Mouse (Mus musculus): ENCODE results near the gene Trpc1. TPM values are rescaled to one million over a fixed set of nuclear protein-coding genes. Genes with fewer than 3 reads are reported as not detected.
A peak's percentile ranks its signal among the peaks of the same experiment; 100 is the strongest.

Gene Trpc1
- total RNA-seq, 1 experiment: 2.5 TPM

DNA sequence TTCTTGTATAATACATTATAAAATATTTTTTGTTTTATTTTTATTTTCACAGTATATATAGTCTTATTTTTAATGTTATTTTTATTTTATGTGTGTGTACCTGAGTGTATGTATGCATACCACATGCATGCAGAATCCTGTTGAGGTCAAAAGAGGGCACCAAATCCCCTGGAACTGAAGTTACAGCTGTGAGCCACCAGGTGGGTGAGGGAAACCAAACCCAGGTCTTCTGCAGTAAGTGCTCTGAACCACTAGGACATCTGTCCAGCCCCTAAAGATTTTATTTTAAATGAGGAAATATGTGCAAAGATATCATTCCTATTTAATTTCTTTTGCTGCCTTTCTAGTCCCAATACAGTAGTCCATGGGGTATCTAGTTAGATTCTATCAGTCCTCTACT lies 41.2 kb downstream of the Trpc1 start:
- Histone ChIP-seq H3K4me1 (ENCODE audit: control insufficient read depth in 2 of 2, insufficient read depth in 2 of 2, low read length in 2 of 2, poor library complexity in 1 of 2) (no peaks in the 10 kb centered on the region), H3K9ac (ENCODE audit: insufficient read depth, low read depth, low read length, poor library complexity, severe bottlenecking) (no peak overlapping the region), H3K27ac (ENCODE audit: insufficient read depth, low read depth, low read length, poor library complexity, severe bottlenecking) (no peak overlapping the region), H3K9me3 (ENCODE audit: control insufficient read depth, insufficient read depth, low read depth, low read length) (0 out of 2 replicates have a peak, but pooled peaks cover 1% of the 10 kb centered on the region), H3K4me3 (ENCODE audit: insufficient read depth in 1 of 2, low read depth in 1 of 2, low read length in 2 of 2, poor library complexity in 1 of 2, severe bottlenecking in 1 of 2) (no peak overlapping the region), H3K36me3 (ENCODE audit: control insufficient read depth, insufficient read depth, low read length, poor library complexity, severe bottlenecking) (no peaks in the 10 kb centered on the region)
- in situ Hi-C loops (cut with MboI; ENCODE audit: low sequenced_read_pairs in 2 of 2, unreplicated experiment in 2 of 2): no loop called here
- DNase-seq (ENCODE audit: low read depth, low spot score): peak; percentile 31
- TF ChIP-seq ZC3H11A (IDR thresholded peaks at IDR 0.05; ENCODE audit: borderline replicate concordance, low read depth, low read length) (peak; percentile 50; the same call in 1 of the 2 replicates), CHD2 (IDR thresholded peaks at IDR 0.05; ENCODE audit: low read depth, low read length) (no peak)

- in situ Hi-C loops (cut with MboI; ENCODE audit: low sequenced_read_pairs in 2 of 2, unreplicated experiment in 2 of 2): no loop called here
Observed at GRCm38 (mm10) chr9:95705371-95705770, 44.8 kb downstream of the Trpc1 start.

GRCm38 (mm10) chr9:95704078-95704477 lies 46.1 kb downstream of the Trpc1 start:
- no peaks in the 10 kb centered on the region for H3K9me3 ChIP-seq (ENCODE audit: control insufficient read depth, insufficient read depth, low read depth, low read length)
- no peak for DNase-seq (ENCODE audit: low read depth, low spot score)
- in situ Hi-C loops (cut with MboI; ENCODE audit: low sequenced_read_pairs in 2 of 2, unreplicated experiment in 2 of 2): no loop called here
- TF ChIP-seq MAFK (IDR thresholded peaks at IDR 0.05; ENCODE audit: insufficient read depth, low read depth, low read length) (no peak), ZNF384 (IDR thresholded peaks at IDR 0.05; ENCODE audit: low read depth, low read length) (no peak), HCFC1 (IDR thresholded peaks at IDR 0.05; ENCODE audit: borderline replicate concordance, insufficient read depth, low read length) (no peak), ZC3H11A (IDR thresholded peaks at IDR 0.05; ENCODE audit: borderline replicate concordance, low read depth, low read length) (no peak), CHD2 (IDR thresholded peaks at IDR 0.05; ENCODE audit: low read depth, low read length) (no peak)
- H3K27ac ChIP-seq (ENCODE audit: insufficient read depth, low read depth, low read length, poor library complexity, severe bottlenecking): no peak overlapping the region
- H3K9ac ChIP-seq (ENCODE audit: insufficient read depth, low read depth, low read length, poor library complexity, severe bottlenecking): no peak overlapping the region
- no peaks in the 10 kb centered on the region for H3K4me1 ChIP-seq (ENCODE audit: control insufficient read depth in 2 of 2, insufficient read depth in 2 of 2, low read length in 2 of 2, poor library complexity in 1 of 2)
- no peaks in the 10 kb centered on the region for H3K36me3 ChIP-seq (ENCODE audit: control insufficient read depth, insufficient read depth, low read length, poor library complexity, severe bottlenecking)
- H3K4me3 ChIP-seq (ENCODE audit: insufficient read depth in 1 of 2, low read depth in 1 of 2, low read length in 2 of 2, poor library complexity in 1 of 2, severe bottlenecking in 1 of 2): no peak overlapping the region

More at GRCm38 (mm10) chr9:95705371-95705770, 44.8 kb downstream of the Trpc1 start:
- H3K36me3 ChIP-seq (ENCODE audit: control insufficient read depth, insufficient read depth, low read length, poor library complexity, severe bottlenecking): no peaks in the 10 kb centered on the region
- H3K9ac ChIP-seq (ENCODE audit: insufficient read depth, low read depth, low read length, poor library complexity, severe bottlenecking): no peak overlapping the region
- no peak overlapping the region for H3K4me3 ChIP-seq (ENCODE audit: insufficient read depth in 1 of 2, low read depth in 1 of 2, low read length in 2 of 2, poor library complexity in 1 of 2, severe bottlenecking in 1 of 2)
- H3K9me3 ChIP-seq (ENCODE audit: control insufficient read depth, insufficient read depth, low read depth, low read length): 0 out of 2 replicates have a peak, but pooled peaks cover under 1% of the 10 kb centered on the region
- no peaks in the 10 kb centered on the region for H3K4me1 ChIP-seq (ENCODE audit: control insufficient read depth in 2 of 2, insufficient read depth in 2 of 2, low read length in 2 of 2, poor library complexity in 1 of 2)
- no peak overlapping the region for H3K27ac ChIP-seq (ENCODE audit: insufficient read depth, low read depth, low read length, poor library complexity, severe bottlenecking)
- TF ChIP-seq ZNF384 (IDR thresholded peaks at IDR 0.05; ENCODE audit: low read depth, low read length) (no peak), HCFC1 (IDR thresholded peaks at IDR 0.05; ENCODE audit: borderline replicate concordance, insufficient read depth, low read length) (no peak), ZC3H11A (IDR thresholded peaks at IDR 0.05; ENCODE audit: borderline replicate concordance, low read depth, low read length) (no peak), CHD2 (IDR thresholded peaks at IDR 0.05; ENCODE audit: low read depth, low read length) (no peak), MAFK (IDR thresholded peaks at IDR 0.05; ENCODE audit: insufficient read depth, low read depth, low read length) (no peak)
- no peak for DNase-seq (ENCODE audit: low read depth, low spot score)

GRCm38 (mm10) chr9:95699273-95699672 lies 50.9 kb downstream of the Trpc1 start:
- no peak for DNase-seq (ENCODE audit: low read depth, low spot score)
- Histone ChIP-seq H3K9ac (ENCODE audit: insufficient read depth, low read depth, low read length, poor library complexity, severe bottlenecking) (no peak overlapping the region), H3K4me3 (ENCODE audit: insufficient read depth in 1 of 2, low read depth in 1 of 2, low read length in 2 of 2, poor library complexity in 1 of 2, severe bottlenecking in 1 of 2) (no peak overlapping the region), H3K4me1 (ENCODE audit: control insufficient read depth in 2 of 2, insufficient read depth in 2 of 2, low read length in 2 of 2, poor library complexity in 1 of 2) (no peaks in the 10 kb centered on the region), H3K36me3 (ENCODE audit: control insufficient read depth, insufficient read depth, low read length, poor library complexity, severe bottlenecking) (peaks cover 2% of the 10 kb centered on the region), H3K9me3 (ENCODE audit: control insufficient read depth, insufficient read depth, low read depth, low read length) (no peaks in the 10 kb centered on the region), H3K27ac (ENCODE audit: insufficient read depth, low read depth, low read length, poor library complexity, severe bottlenecking) (no peak overlapping the region)
- in situ Hi-C loops (cut with MboI; ENCODE audit: low sequenced_read_pairs in 2 of 2, unreplicated experiment in 2 of 2): loop anchor here in 1 of 2 experiments (10.0 kb wide), 1 partner anchor 164 kb away; no protein-coding TSS in a partner anchor
- TF ChIP-seq ZC3H11A (IDR thresholded peaks at IDR 0.05; ENCODE audit: borderline replicate concordance, low read depth, low read length) (no peak), ZNF384 (IDR thresholded peaks at IDR 0.05; ENCODE audit: low read depth, low read length) (no peak), MAFK (IDR thresholded peaks at IDR 0.05; ENCODE audit: insufficient read depth, low read depth, low read length) (no peak), HCFC1 (IDR thresholded peaks at IDR 0.05; ENCODE audit: borderline replicate concordance, insufficient read depth, low read length) (no peak), CHD2 (IDR thresholded peaks at IDR 0.05; ENCODE audit: low read depth, low read length) (no peak)

DNA sequence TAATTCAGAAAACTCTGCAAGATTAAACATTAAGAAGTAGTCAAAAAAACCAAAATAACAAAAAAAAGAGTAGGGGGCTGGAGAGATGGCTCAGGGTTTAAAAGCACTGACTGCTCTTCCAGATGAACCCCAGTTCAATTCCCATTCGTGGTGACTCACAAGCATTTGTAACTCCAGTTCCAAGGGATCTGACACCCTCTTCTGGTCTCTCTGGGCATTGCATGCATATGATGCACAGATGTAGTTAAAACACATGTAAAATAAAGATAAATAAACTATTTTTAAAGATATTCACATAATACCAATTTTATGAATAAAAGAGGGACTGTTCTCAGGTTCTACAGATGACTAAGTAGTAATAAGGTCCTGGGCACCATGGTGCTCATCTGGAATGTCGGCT lies 52.4 kb downstream of the Trpc1 start:
- no peak overlapping the region for H3K27ac ChIP-seq (ENCODE audit: insufficient read depth, low read depth, low read length, poor library complexity, severe bottlenecking)
- DNase-seq (ENCODE audit: low read depth, low spot score): peak; percentile 40
- H3K36me3 ChIP-seq (ENCODE audit: control insufficient read depth, insufficient read depth, low read length, poor library complexity, severe bottlenecking): peaks cover 2% of the 10 kb centered on the region
- TF ChIP-seq ZC3H11A (IDR thresholded peaks at IDR 0.05; ENCODE audit: borderline replicate concordance, low read depth, low read length): peak; percentile 77
- TF ChIP-seq HCFC1 (IDR thresholded peaks at IDR 0.05; ENCODE audit: borderline replicate concordance, insufficient read depth, low read length): no peak
- no peaks in the 10 kb centered on the region for H3K4me1 ChIP-seq (ENCODE audit: control insufficient read depth in 2 of 2, insufficient read depth in 2 of 2, low read length in 2 of 2, poor library complexity in 1 of 2)
- no peak overlapping the region for H3K4me3 ChIP-seq (ENCODE audit: insufficient read depth in 1 of 2, low read depth in 1 of 2, low read length in 2 of 2, poor library complexity in 1 of 2, severe bottlenecking in 1 of 2)
- H3K9me3 ChIP-seq (ENCODE audit: control insufficient read depth, insufficient read depth, low read depth, low read length): no peaks in the 10 kb centered on the region
- in situ Hi-C loops (cut with MboI; ENCODE audit: low sequenced_read_pairs in 2 of 2, unreplicated experiment in 2 of 2): loop anchor here in 1 of 2 experiments (10.0 kb wide), 1 partner anchor 163 kb away; no protein-coding TSS in a partner anchor
- no peak overlapping the region for H3K9ac ChIP-seq (ENCODE audit: insufficient read depth, low read depth, low read length, poor library complexity, severe bottlenecking)

Measured in ES-E14 (cell line).